ENCODE assay signal across 8 mouse cellular contexts in the genomic region with DNA sequence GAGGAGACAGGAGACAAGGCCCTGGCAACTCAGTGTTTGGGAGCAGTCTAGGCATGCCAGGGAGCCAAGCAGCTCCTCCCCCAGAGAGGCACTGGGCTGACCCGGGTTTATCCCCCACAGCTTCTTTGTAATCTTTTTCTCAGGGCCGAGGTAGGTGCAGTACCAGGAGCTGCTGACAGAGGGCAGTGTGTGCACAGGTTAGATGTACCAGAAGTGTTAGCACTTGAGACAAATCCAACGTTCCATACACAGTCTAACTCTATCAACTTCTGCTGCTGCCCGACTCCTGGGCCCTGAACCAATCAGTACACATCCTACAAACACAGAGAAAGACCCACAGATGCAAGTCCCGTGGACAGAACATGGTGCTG. TPM values are rescaled to one million over a fixed set of nuclear protein-coding genes. Genes with fewer than 3 reads are reported as not detected.
DNase-seq lines count a peak whose midpoint lies in the region; ATAC-seq lines count a peak whose summit lies in the region.

No protein-coding gene starts in this region.

- H3K9ac ChIP-seq in hindbrain, embryonic 14.5 days = no peak overlapping the region

- no peaks in the 10 kb centered on the region for H3K9me3 ChIP-seq in hindbrain, embryonic 14.5 days (ENCODE audit: control insufficient read depth, low read length)

- no peaks in the 10 kb centered on the region for H3K4me1 ChIP-seq in hindbrain, embryonic 14.5 days (replicated peaks; ENCODE audit: control insufficient read depth, insufficient read depth, low read length)

- no peaks in the 10 kb centered on the region for H3K27me3 ChIP-seq in hindbrain, embryonic 14.5 days (ENCODE audit: control insufficient read depth, insufficient read depth, low read length)

- 11% methylated on average over 5 of the region's 5 CpGs for WGBS in hindbrain, embryonic 14.5 days

- H3K4me2 ChIP-seq in hindbrain, embryonic 14.5 days (replicated peaks) = no peak overlapping the region

- no peak overlapping the region for H3K27ac ChIP-seq in hindbrain, embryonic 14.5 days

- no peak overlapping the region for H3K4me3 ChIP-seq in hindbrain, embryonic 14.5 days (replicated peaks; ENCODE audit: low read length)

- peak; percentile 50 for DNase-seq in T-cell, adult 2 months (ENCODE audit: low spot score)
- DNase-seq in cerebellum, postnatal 25 days = peak; percentile 86 to 90
- peak; percentile 93 to 98 for DNase-seq in frontal cortex, postnatal 25 days (ENCODE audit: low spot score in 2 of 2)
- DNase-seq in hindbrain, embryonic 14.5 days (ENCODE audit: low spot score) = peak; percentile 97
- DNase-seq in layer of hippocampus, postnatal 25 days (ENCODE audit: extremely low spot score in 1 of 2, low spot score in 1 of 2) = peak; percentile 90 to 99
- peak; percentile 86 for DNase-seq in lung, postnatal 25 days (ENCODE audit: low spot score)
- DNase-seq in retina, postnatal 7 days (ENCODE audit: low read depth, low spot score) = peak; percentile 84
- DNase-seq in thymus, postnatal 4 days = peak; percentile 86

- no peaks in the 10 kb centered on the region for H3K36me3 ChIP-seq in hindbrain, embryonic 14.5 days (replicated peaks; ENCODE audit: control insufficient read depth, insufficient read depth)

- peak; percentile 64; the same call in 1 of the 2 replicates for ATAC-seq in hindbrain, embryonic 14.5 days (ENCODE audit: low FRiP score)

RNA-seq across cellular contexts. Expression of gene Krt72, which starts 13.6 kb away (rescaled TPM):
- not detected in 2 replicates for polyA plus RNA-seq in hindbrain, embryonic 14.5 days (2014; fragmentation: Nextera tagmentation; extraction: Ambion mirVana)
- not detected for total RNA-seq in layer of hippocampus, postnatal 25 days (2021)

RNA-seq across cellular contexts. Expression of gene Krt73, which starts 29.4 kb away (rescaled TPM):
- polyA plus RNA-seq in hindbrain, embryonic 14.5 days (2014; fragmentation: Nextera tagmentation; extraction: Ambion mirVana) = 0.52 and 0.68 TPM in 2 replicates
- 1 to 10 TPM; 7.3 to 9.0 TPM for total RNA-seq in layer of hippocampus, postnatal 25 days (2021)

RNA-seq across cellular contexts. Expression of gene Krt71, which starts 29.8 kb away (rescaled TPM):
- polyA plus RNA-seq in hindbrain, embryonic 14.5 days (2014; fragmentation: Nextera tagmentation; extraction: Ambion mirVana) = 0.52 and 0.54 TPM in 2 replicates
- total RNA-seq in layer of hippocampus, postnatal 25 days (2021) = not detected

RNA-seq across cellular contexts. Expression of gene Krt2, which starts 45.3 kb away (rescaled TPM):
- polyA plus RNA-seq in hindbrain, embryonic 14.5 days (2014; fragmentation: Nextera tagmentation; extraction: Ambion mirVana) = not detected in 2 replicates
- total RNA-seq in layer of hippocampus, postnatal 25 days (2021) = 1 to 10 TPM; 5.2 to 5.4 TPM

RNA-seq across cellular contexts. Expression of gene Krt5, which starts 60.0 kb away (rescaled TPM):
- not detected in 2 replicates for polyA plus RNA-seq in hindbrain, embryonic 14.5 days (2014; fragmentation: Nextera tagmentation; extraction: Ambion mirVana)
- total RNA-seq in layer of hippocampus, postnatal 25 days (2021) = under 1 TPM; 0.33 to 0.52 TPM
